Mouse (Mus musculus): ENCODE results near the gene Atf6b.

DNA sequence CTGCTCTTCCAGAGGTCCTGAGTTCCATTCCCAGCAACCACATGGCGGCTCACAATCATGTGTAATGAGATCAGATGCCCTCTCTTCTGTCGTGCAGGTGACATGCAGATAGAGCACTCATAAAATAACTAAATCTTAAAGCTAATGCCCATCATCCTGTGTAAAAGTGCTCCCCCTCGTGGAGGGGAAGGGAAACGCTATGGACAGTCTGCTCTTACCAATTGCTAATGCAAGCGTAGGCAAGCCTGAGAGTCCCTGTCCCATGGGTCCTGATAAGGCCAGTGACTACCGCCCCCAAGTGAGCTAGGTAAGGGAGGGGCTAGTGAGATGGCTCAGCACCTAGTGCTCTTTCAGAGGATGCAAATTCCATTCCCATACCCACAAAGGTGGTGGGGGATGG is 27.9 kb upstream of the Atf6b start:
- peak; percentile 56 for TF ChIP-seq CTCF (IDR thresholded peaks at IDR 0.05; ENCODE audit: control insufficient read depth, insufficient read depth, insufficient read length)
- TF ChIP-seq MAX (IDR thresholded peaks at IDR 0.05), result no peak
